Mouse (Mus musculus) neural tube, embryonic 12.5 days (tissue): Measurements from ENCODE around the gene Acad12. TPM values are rescaled to one million over a fixed set of nuclear protein-coding genes. Genes with fewer than 3 reads are reported as not detected.

Source experiments
- ATAC-seq: fragments of 200-750 bp; cut with Nextera tagmentation; 2 replicates; pipeline ENCODE4 v1.8.0; 2017; ENCODE audit warnings: low read depth, mild to moderate bottlenecking, moderate TSS enrichment, moderate library complexity; ENCODE audit not compliant: low FRiP score
- H3K27ac ChIP-seq: fragments of 300-500 bp; sonication (generic); 2 replicates; pipeline ENCODE4 v1.5.1; 2016
- H3K27me3 ChIP-seq: fragments of 300-500 bp; sonication (generic); replicated peaks from 2 replicates; pipeline ENCODE4 v1.6.1; 2016; ENCODE audit warnings: mild to moderate bottlenecking
- H3K36me3 ChIP-seq: fragments of 300-500 bp; sonication (generic); 2 replicates; pipeline ENCODE4 v1.6.1; 2016; ENCODE audit warnings: mild to moderate bottlenecking
- H3K4me1 ChIP-seq: fragments of 300-500 bp; sonication (generic); 2 replicates; pipeline ENCODE4 v1.6.1; 2016
- H3K4me2 ChIP-seq: fragments of 300-500 bp; sonication (generic); replicated peaks from 2 replicates; pipeline ENCODE4 v1.6.1; 2016; ENCODE audit warnings: mild to moderate bottlenecking
- H3K4me3 ChIP-seq: fragments of 300-500 bp; sonication (generic); 2 replicates; pipeline ENCODE4 v1.5.1; 2016
- H3K9ac ChIP-seq: fragments of 300-500 bp; sonication (generic); 2 replicates; pipeline ENCODE4 v1.6.1; 2016; ENCODE audit warnings: mild to moderate bottlenecking
- H3K9me3 ChIP-seq: fragments of 300-500 bp; sonication (generic); 2 replicates; pipeline ENCODE4 v1.6.1; 2016; ENCODE audit warnings: mild to moderate bottlenecking
- WGBS: fragments of 180-500 bp; shearing (Covaris S2); methylation state at CpG from one replicate; pipeline ENCODE4 v1.1.7; 2016; 5-methylcytosine and 5-hydroxymethylcytosine counted together
- polyA plus RNA-seq: library from polyadenylated mRNA; unstranded; fragments of >200 nt; fragmentation: Nextera tagmentation; extraction: Ambion mirVana; gene quantifications from 2 replicates; pipeline ENCODE4 v1.2.1, GENCODE M21; 2016

Acad12 gene
- polyA plus RNA-seq, 1 experiment from 2014 or later, result 1.5 TPM

DNA sequence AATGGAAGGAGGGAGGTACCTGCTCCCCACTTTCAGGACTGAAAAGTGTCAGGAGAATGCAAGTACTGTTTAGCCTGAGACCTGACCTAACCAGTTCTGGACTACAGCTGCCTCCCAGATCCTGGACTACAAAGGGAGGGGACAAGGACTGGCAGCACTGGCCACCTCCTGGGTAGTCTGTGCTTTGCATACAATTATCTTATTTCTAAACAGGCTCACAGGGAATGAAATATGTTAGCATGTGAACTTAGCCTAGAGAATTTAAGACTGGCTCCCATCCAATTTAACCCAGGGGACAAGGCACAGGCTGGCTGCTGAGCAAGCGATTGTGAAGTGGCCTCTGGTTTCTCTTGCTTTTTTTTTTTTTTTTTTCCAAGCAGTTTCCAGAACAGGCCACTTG lies 48.0 kb downstream of the Acad12 start:
- no peak overlapping the region for H3K9ac ChIP-seq
- no peak overlapping the region for H3K4me3 ChIP-seq
- H3K36me3 ChIP-seq, result peaks cover 21% of the 10 kb centered on the region; the same call in 1 of the 2 replicates
- H3K27ac ChIP-seq, result no peak overlapping the region
- H3K4me1 ChIP-seq, result no peaks in the 10 kb centered on the region
- H3K27me3 ChIP-seq, result no peaks in the 10 kb centered on the region
- ATAC-seq, result no peak
- H3K4me2 ChIP-seq, result no peak overlapping the region
- 77% methylated on average over 1 of the region's 1 CpGs for WGBS
- no peaks in the 10 kb centered on the region for H3K9me3 ChIP-seq

DNA sequence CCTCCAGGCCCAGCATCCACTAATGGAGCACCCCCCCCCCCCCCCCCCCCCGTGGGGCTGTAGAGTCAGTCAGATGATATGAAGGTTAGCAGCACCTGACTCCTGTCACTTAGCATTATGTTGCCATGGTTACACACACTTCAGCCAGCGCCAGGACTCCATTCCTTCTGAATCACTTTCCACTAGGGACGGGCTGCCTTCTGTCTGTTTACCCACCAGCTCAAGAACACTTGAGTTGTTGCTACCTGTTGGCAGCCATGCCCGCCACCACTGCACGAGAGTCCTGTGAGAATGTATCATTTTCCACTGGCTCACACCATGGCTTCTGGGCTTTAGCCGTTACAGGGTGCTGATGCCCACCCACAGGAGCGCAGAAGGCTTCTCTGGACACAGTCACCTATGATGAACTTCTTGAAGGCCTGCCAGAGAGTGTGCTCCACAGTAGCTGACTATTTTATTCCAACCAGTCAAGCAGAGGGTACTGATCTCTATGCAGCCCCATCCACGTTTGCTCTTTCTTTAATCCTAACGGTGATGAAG lies 48.8 kb downstream of the Acad12 start:
- Histone ChIP-seq H3K4me2 (no peak overlapping the region), H3K27me3 (no peaks in the 10 kb centered on the region), H3K36me3 (peaks cover 21% of the 10 kb centered on the region; the same call in 1 of the 2 replicates), H3K4me1 (no peaks in the 10 kb centered on the region), H3K27ac (no peak overlapping the region), H3K9ac (no peak overlapping the region), H3K9me3 (no peaks in the 10 kb centered on the region), H3K4me3 (no peak overlapping the region)
- 83% methylated on average over 8 of the region's 9 CpGs for WGBS
- ATAC-seq, result no peak

DNA sequence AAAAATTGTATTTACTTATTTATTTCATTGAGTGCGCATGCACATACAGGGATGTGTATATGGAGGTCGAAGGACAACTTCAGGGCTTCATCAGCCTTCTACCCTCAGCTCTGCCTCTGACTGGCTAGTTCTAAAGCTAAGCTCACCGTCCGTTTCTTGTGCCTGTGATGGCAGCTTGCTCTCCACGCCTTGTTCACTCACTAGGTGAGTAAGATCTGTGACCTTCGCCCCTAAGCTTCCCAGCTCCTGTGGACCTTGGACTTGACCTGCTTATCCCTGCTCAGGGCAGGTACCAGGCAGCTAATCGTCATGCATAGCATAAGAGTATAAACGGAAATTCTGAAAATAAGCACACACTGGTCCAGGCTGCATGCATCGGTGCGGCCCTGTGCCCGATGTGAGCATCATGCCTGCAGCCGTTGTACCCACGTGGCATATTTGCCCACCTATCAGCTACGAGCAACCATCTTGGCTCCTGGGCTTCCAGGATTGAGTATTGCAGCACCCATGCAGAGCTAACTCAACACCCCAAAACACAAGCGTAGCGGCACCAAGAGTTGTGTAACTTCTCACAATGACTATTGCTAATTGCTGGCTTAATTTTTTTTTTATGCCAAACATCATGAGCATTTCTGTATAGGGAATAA lies 52.6 kb downstream of the Acad12 start:
- Histone ChIP-seq H3K9ac (no peak overlapping the region), H3K27me3 (no peaks in the 10 kb centered on the region), H3K4me2 (no peak overlapping the region), H3K36me3 (peaks cover 10% of the 10 kb centered on the region; the same call in 1 of the 2 replicates), H3K4me3 (no peak overlapping the region), H3K27ac (no peak overlapping the region), H3K4me1 (no peaks in the 10 kb centered on the region), H3K9me3 (no peaks in the 10 kb centered on the region)
- 91% methylated on average over 16 of the region's 16 CpGs for WGBS
- ATAC-seq, result no peak

DNA sequence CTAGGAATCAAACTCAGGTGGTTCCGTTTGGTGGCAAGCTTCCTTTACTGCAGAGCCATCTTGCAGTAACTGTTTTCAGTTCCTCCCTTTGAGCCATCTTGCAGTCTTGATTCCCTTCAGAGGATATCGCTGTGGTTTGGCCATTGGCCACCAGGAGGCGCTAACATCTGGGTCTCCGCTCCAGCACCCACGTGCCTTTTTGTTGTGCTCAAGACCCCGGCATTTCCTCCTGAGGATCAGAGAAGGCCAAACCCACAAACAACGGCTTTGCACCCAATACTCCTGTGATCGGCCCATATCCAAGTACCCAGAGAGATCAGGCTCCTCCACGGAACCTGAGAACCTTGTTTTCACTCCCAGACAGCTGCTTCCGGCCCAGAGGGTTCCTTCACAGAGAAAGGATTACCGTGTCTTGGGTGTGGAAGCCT lies 54.3 kb downstream of the Acad12 start:
- WGBS, result 19% methylated on average over 11 of the region's 11 CpGs
- H3K27me3 ChIP-seq, result no peaks in the 10 kb centered on the region
- no peaks in the 10 kb centered on the region for H3K4me1 ChIP-seq
- no peak overlapping the region for H3K9ac ChIP-seq
- no peak overlapping the region for H3K27ac ChIP-seq
- H3K36me3 ChIP-seq, result no peaks in the 10 kb centered on the region
- no peaks in the 10 kb centered on the region for H3K9me3 ChIP-seq
- no peak overlapping the region for H3K4me3 ChIP-seq
- peak; percentile 48; the same call in 1 of the 2 replicates for ATAC-seq
- H3K4me2 ChIP-seq, result peak overlapping the region; percentile 18; the same call in 1 of the 2 replicates

DNA sequence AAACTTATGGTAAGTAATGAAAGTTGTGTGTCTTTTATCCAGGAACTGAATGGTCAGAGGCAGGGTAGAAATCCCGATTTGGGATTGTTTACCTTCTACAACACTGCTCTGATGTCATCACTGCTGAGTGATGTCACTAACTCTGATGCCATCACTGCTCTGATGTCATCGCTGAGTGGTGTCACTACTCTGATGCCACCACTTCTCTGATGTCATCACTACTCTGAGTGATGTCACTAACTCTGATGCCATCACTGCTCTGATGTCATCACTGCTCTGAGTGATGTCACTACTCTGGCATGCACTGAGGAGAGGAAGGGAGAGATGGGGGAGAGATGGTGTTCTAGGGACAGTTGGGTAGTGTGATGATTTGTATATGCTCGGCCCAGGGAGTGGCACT lies 56.3 kb downstream of the Acad12 start:
- no peaks in the 10 kb centered on the region for H3K9me3 ChIP-seq
- no peak overlapping the region for H3K4me3 ChIP-seq
- H3K4me1 ChIP-seq, result no peaks in the 10 kb centered on the region
- no peaks in the 10 kb centered on the region for H3K36me3 ChIP-seq
- WGBS, result 93% methylated on average over 3 of the region's 3 CpGs
- no peak overlapping the region for H3K27ac ChIP-seq
- ATAC-seq, result no peak
- H3K4me2 ChIP-seq, result no peak overlapping the region
- no peak overlapping the region for H3K9ac ChIP-seq
- H3K27me3 ChIP-seq, result no peaks in the 10 kb centered on the region

DNA sequence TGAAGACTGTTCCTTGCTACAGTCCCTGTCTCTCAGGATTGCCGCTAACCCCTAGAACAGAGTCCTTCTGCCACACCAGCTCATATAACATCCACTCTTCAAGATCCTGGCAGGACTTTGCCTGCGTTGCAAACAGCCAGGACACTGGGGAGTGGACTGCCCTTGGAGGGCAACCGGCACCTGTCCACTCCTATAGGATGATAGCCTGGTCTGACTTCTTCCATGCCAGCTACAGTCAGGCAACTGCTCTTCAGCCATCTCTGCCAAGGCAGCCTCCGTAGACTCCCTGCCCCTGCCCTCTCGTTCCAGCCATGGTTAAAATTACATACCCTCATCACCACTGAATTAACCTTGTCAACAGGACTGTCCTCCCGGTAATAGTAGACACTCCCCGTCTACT lies 69.5 kb downstream of the Acad12 start:
- no peak overlapping the region for H3K27ac ChIP-seq
- ATAC-seq, result no peak
- H3K27me3 ChIP-seq, result no peaks in the 10 kb centered on the region
- peaks cover 10% of the 10 kb centered on the region for H3K4me1 ChIP-seq
- no peak overlapping the region for H3K4me2 ChIP-seq
- 89% methylated on average over 7 of the region's 7 CpGs for WGBS
- H3K36me3 ChIP-seq, result no peaks in the 10 kb centered on the region
- H3K9ac ChIP-seq, result no peak overlapping the region
- no peak overlapping the region for H3K4me3 ChIP-seq
- no peaks in the 10 kb centered on the region for H3K9me3 ChIP-seq

DNA sequence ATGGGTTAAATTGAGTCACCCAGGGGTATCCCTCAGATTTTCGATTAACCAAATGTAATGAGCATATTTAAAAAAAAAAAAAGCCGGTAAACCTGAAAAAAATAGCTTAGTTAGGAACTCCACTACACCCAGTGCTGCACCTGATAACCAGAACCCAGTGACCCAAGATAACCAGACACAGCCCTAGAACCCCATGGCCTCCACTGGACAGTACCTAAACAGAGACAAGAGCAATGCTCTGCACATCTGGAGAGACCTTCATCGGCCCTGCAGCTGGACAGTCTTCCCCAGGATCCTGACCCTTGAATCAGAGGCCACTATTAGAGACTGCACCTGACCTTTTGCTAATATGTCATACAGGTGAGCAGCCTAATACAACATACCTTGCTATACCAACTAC lies 71.7 kb downstream of the Acad12 start:
- WGBS, result 97% methylated on average over 3 of the region's 3 CpGs
- Histone ChIP-seq H3K36me3 (no peaks in the 10 kb centered on the region), H3K27me3 (no peaks in the 10 kb centered on the region), H3K4me1 (peaks cover 23% of the 10 kb centered on the region), H3K4me2 (no peak overlapping the region), H3K9ac (no peak overlapping the region), H3K9me3 (no peaks in the 10 kb centered on the region), H3K4me3 (no peak overlapping the region), H3K27ac (no peak overlapping the region)
- no peak for ATAC-seq

Other genes starting within 250 kb of the Acad12 start
- gene Trafd1, start 233.3 kb downstream of the Acad12 start, polyA plus RNA-seq, result 116 and 119 TPM in 2 replicates
- 49.9 TPM in 2 replicates for gene Naa25, start 221.0 kb downstream of the Acad12 start, polyA plus RNA-seq
- 1.7 and 1.8 TPM in 2 replicates for gene Tmem116, start 167.0 kb downstream of the Acad12 start, polyA plus RNA-seq
- gene Erp29, start 166.4 kb downstream of the Acad12 start, polyA plus RNA-seq, result 132 and 136 TPM in 2 replicates
- gene Adam1b, start 115.5 kb downstream of the Acad12 start, polyA plus RNA-seq, result 0.15 TPM in 1 of 2 replicates, not detected in the other
- gene Adam1a, start 73.5 kb downstream of the Acad12 start, polyA plus RNA-seq, result 2.9 and 3.0 TPM in 2 replicates
- not detected in 2 replicates for gene Gm42878, start 73.5 kb downstream of the Acad12 start, polyA plus RNA-seq
- 64.0 and 69.6 TPM in 2 replicates for gene Mapkapk5, start 73.0 kb downstream of the Acad12 start, polyA plus RNA-seq
- 122 and 130 TPM in 2 replicates for gene Aldh2, start 25.1 kb downstream of the Acad12 start, polyA plus RNA-seq
- 1.7 and 2.0 TPM in 2 replicates for gene Acad10, start 41.6 kb upstream of the Acad12 start, polyA plus RNA-seq
- 52.9 and 55.4 TPM in 2 replicates for gene Brap, start 41.6 kb upstream of the Acad12 start, polyA plus RNA-seq
- gene Atxn2, start 92.4 kb upstream of the Acad12 start, polyA plus RNA-seq, result 107 and 110 TPM in 2 replicates
- gene Sh2b3, start 218.7 kb upstream of the Acad12 start, polyA plus RNA-seq, result 11.3 and 12.9 TPM in 2 replicates
- 47.1 and 49.8 TPM in 2 replicates for gene Pheta1, start 230.0 kb upstream of the Acad12 start, polyA plus RNA-seq